Mouse (Mus musculus) right cerebral cortex, postnatal 4 days (tissue): Measurements from ENCODE around the gene Gbx2.

Source experiments
- DNase-seq: peaks from one replicate; pipeline ENCODE4 v3.0.0-alpha.2; 2022

Gene Gbx2

DNA sequence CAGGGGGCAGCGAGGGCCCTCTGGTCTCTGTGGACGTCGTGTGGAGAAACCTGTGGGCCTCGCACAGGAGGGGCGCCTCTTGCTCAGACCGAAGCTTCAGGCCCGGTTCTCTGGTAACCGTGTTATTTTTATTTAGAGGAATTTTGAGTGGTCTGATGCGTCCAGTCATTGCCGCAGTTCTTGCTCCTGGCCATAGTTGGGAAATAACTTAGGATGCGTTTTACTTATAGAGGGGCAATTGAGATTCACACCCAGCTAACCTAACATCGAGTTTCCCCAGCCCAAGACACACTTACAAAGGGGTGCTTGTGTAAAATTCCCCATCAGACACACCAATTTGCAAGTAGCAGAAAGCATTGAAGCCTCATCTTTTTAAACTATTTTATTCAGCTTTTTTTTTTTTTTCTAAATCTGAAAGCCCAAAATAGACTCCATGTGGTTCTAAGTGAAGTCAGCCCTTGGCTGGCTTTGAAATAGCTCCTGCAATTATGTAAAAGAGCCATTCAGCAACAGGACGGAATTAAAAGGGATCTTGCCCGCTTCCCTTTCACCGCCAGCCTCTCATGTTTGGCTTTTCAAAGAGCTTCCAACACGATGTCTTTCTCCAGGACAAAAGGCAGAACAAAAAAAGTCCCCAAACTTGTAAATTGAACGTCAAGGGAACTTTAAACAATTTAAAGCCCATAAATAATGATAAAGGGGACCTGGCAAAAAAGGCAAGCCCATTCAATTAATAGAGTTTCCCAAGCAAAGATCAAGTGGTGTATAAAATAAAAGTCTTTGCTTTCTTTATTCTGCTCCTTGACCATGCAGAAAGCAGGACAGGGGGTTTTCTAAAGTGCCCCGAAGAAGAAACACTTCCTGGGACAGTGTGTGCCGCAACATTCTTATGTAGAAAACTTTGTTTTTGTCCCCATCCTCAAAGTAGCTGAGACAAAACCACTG lies 3.6 kb upstream of the Gbx2 start:
- DNase-seq, result no peak

DNA sequence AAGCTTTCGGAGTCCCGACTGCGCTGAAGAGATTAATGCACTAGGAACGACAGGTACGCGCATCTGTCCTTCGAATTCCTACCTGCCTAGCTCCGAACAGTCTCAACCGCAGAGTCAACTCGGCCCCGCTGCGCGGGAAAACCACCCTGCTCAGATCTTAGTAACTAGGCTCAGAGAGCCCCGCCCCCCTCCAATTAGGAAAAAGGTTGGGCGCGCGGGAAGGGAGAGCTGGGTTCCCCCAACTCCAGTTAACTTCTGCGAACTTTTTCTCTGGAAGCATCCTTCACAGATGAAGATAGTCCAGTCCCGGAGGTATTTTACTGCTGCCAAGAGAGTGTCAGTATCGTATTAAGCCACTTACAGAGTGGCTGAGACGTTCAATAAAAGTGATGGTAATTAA lies 2.8 kb upstream of the Gbx2 start:
- no peak for DNase-seq

DNA sequence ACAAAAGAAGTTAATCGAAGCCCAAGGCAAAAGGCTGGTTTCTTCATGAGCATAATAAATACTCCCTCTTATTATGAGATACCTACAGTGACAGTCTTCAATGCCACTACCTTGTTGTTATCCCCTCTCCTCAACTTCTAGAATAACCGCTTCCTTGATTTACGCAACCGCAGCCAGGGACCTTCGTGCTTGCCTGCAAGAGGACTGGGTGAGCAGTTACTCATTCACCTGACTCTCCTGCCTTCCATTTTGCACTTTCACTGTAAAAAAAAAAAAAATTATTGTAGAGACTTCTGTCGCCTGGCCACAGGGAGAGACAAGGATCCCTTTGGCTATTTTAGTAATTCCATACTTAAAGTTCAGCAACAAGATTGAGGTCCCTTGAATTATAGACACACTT lies 2.0 kb upstream of the Gbx2 start:
- DNase-seq, result no peak

DNA sequence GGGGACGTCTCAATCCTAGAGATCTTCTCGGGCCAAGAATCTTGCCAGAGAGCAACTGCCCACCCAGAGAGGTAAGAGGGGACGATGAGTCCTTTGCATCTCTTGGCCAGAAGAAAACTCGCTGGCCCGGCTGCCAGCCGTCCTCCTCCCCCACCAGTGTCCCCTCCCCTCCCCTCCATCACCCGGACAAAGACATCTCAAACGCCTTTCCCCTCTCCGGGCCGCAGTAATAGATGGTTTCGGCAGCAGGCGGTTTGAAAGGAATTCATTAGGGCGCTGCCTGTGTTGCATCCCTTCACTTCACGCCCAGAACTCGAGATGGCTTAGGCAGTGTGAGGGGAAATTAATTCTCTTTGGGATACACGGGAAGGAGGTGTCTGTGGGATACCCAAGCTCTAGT lies 1.6 kb upstream of the Gbx2 start:
- DNase-seq, result no peak

DNA sequence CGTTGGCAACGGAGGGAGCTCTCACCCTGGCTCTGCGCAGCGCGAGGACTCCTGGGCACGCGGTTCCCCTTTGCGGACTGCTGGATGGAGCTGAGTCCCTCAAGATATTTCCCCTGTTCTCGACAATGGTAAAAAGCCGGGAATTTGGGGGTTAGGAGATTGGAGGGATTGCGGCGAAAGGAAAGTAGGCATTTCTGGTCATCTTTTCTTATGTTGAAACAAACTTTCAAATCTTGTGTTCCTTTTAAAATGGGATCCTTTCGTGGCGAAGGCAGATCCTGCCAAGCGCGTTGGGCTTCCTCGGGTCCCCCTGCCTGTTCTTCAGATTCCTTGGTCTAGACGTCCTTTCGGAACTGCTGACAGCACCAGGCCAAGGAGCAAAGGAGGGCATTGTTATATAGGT lies 1.0 kb upstream of the Gbx2 start:
- DNase-seq, result no peak

DNA sequence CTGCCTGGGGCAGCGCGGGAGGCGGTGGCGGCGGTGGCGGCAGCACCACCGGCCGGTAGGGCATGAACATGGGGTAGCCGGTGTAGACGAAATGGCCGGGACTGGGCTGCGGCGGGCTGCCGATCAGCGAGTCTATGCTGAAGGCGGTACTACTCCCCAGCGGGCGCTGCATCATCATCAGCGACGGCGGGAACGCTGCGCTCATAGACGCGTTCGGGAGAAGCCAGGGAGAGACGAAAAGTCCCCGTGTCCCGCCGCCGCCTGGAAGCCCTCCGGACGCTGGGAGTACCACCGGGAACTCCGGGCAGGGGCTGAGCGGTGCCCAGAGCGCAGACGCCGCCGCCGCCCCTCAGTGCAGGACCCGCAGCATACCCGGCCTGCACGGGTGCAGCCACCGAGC lies 428 bp downstream of the Gbx2 start:
- DNase-seq, result no peak

DNA sequence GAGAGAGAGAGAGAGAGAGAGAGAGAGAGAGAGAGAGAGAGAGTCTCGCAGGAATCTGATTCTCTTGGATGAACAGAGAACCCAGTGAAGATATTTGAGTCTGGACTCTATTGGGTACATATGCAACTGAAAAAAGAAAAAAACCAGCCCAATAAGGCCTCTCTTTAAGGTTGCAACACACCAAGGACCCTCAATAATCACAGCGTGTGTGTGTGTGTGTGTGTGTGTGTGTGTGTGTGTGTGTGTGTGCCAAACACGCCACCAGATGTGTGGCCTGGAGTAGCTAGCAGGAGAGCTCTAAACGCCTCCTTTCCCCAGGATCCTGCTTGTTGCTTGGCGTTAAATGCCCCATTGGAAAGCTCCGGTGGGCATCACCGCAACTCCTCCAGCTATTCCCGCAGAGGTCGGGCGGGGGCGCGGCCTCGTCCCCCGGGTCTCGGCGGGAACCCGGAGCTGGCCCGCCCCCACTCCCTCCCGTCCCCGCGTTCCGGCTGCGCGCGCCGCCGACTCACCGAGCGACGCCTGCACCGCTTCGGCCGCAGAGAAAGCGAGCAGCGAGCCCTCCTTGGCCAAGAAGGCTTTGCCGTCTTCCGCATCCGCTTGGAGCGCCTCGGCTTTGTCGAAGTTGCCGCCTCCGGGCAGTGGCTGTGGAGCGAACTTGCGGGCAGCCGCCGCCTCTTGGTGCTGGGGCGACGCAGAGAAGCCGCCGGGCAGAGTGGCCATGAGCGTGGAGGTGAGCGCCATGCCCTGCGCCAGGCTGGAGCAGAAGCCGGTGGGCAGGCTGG lies 1.1 kb downstream of the Gbx2 start:
- no peak for DNase-seq

DNA sequence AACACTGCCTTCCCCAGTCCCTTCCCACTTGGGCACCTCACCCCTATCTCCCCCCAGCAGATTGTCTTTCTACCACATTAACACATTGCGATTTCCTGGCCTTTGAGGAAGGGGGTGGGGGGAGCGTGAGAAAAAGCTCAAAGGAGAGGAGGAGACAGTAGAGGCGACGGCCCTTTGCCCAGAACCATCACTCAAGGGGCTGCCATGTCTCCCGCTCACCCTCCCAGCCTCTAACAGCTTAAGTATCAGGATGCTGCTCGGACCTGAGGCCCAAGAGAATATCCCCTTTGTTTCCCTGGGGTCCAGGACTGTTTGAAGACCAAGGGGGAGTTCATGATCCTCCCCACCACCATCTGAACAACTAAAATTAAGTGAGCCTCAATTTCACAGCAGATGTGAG lies 1.8 kb downstream of the Gbx2 start:
- no peak for DNase-seq

DNA sequence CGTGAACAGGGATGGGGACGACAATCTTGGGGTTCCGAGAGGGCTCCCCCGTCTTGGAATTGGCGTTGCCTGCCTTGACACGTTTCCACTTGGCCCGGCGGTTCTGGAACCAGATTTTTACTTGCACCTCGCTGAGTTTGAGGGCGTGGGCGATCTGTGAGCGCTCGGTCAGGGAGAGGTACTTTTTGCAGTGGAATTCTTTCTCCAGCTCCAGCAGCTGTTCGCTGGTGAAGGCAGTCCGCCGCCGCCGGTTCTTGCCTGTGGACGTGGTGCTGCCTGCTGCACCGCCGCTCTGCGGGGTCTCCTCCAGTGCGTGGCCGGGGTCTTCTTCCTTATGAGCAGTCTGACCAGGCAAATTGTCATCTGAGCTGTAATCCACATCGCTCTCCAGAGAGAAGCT lies 2.3 kb downstream of the Gbx2 start:
- no peak for DNase-seq

DNA sequence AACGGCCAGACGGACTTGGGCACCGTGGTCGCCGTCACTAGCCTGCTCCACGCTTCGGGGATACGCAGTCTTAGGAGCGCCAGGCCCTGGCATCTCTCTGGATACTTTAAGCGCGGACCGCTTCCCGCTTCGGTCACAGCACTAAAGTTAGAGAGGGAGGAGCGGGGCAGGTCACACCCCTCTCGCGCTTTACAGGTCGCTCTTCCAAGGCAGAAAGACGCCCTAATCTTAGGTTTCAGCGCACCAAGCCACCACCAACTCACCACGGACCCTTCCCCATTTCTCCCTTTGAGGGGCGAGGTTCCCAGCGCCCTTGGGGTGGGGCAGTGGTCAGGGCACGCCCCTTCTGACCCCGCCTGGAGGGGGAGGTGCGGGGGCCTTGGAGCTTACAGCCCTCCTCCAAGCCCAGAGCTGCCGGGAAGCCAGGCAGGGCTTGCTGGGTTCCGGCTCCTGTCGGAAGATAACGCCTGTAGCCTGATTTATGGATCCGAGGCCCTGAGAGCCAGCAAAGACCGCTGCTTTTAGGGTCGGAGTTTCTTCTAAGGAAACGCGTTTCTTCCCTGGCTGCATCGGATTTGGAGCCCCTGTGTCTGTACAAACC lies 3.8 kb downstream of the Gbx2 start:
- DNase-seq, result no peak

DNA sequence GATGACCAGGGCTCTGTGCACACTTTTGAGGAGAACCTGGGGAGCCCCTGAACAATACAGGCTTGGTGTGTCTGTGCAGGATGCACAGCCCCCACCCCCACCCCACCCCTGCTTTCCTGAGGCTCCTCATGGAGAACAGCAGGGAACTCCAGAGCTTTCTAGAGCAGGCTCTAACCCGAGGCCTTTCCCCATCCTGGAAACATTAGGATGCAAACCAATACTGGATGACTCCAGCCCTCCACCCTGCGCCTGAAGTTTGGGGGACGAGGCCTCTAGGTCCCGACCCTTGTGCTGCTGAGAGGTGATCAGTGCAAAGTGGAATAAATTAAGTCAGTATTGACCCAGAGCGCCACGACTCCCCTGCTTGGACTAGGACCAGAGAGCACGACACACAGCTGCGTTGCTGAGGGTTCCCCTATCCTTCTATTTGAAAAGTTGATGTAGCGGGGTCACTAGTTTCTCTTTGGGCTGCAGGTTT lies 4.4 kb downstream of the Gbx2 start:
- no peak for DNase-seq

DNA sequence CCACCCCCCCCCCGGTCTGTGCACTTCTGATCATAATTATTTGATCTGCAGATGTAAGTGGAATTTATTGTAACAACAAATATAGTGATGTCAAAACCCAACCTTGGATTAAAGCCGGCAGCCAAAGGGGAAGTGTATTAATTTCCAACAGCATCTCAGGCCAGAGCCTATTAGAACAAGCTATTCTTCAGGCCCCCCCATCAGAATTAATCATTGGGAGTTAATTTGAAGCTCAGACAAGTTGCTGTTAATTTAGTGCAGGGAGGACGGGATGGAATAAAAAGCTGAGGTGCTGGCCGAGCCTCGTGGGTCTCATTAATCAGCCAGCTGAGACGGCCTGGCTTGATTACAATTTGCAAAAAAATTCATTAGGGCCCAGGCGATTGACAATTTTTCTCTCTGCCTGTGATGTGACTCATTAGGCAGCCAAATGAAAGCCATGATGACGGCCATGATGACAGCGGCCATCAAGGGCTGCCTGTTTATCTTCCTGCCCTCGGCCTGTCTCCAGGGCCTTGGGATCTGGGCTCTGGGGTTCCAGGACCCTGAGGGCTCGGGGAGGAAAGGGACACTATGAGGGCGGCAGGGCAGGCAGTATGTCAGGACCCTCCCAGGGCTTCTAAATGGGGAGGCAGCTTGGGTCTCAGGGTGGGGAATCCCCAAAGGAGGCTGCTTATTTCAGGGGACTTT lies 5.3 kb downstream of the Gbx2 start:
- DNase-seq, result no peak

DNA sequence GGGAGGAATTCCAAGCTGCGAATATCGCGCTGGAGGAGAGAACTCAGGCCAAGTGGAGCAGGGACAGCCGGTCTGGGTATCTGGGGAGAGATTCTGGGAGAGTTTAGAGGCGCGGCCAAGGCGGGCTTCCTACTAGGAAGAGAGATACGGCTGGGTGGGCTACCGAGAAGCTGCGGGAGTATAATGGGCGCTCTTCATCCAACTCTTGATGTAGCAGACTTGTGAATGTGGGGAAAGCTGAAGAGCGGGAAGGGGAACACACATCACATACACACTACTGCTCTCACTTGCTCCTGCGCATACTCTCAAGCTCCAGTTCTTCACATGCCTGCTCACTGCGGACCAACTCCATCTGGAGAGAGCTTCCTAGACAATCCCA lies 7.3 kb downstream of the Gbx2 start:
- DNase-seq, result no peak

DNA sequence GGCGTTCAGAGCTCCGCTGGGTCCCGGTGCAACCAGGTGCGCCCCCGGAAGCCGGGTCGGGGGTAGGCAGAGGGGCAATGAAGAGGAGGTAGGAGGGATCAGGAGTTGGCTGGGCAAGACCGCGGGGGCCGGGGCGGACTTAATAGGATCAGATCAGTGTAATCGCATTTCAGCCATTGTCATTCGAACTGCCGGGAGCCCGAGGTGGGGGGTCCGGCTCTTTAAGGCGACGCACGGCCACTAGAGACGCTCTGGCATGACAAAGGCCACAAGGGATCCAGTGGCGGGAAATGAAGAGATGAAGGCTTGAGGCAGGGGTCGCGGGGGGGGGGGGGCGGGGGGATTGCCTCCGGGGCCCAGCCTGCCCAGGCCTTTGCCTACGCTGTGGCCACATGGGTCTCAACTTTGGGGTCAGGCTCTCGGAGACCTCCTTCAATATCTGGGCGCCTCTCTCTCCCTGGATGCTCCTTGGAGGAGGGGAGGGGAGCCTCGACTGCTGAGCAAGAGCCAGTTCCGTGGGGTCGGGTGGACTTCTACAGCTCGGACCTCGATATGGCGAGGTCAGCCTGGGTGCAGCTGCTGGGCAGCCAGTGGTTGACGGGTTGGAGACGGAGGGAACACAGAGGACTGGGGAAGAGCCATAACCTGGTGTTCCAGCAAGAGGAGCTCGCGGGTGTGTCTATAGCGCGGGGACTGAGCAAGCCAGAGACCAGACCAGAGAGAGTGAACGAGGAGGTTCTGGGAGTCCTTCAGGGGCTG lies 7.9 kb downstream of the Gbx2 start:
- DNase-seq, result no peak

DNA sequence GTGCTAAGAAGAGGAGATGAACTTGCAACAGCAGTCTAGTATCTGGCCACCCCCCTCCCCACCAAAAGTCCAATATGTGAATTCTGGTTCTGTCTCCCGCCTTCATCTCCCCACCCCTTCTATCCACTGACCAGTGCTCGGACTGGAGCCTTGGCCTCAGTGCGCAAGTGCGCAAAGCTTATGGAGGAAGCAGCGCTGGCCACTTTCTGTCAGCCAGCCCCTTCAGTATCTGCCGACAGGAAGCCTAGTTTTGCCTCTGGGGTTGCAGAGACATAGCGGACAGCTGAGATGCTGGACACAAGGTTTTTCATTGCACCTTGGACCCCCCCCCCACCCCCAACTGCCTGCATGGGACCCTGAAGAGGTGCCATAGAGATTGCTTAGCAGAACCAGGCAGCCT lies 8.7 kb downstream of the Gbx2 start:
- DNase-seq, result no peak

DNA sequence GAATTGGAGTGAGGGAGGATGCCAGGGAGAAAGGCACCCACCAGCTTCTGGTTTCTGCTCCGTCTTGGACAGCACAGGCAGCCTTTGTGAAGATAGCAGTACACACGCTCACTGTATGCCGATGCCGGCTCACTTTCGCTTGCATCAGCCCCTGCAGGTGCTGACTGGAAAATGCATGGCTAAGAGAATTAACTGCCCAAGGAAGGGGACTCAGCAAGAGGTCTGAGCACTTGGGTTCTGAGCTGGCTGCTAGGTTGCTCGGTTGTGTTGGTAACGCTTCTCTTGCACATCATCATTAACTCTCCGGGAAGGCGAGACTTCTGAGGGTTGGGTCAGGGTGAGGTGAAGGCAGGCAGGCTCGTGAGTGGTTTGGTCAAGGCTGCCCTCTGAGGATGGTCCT lies 9.2 kb downstream of the Gbx2 start:
- DNase-seq, result no peak

DNA sequence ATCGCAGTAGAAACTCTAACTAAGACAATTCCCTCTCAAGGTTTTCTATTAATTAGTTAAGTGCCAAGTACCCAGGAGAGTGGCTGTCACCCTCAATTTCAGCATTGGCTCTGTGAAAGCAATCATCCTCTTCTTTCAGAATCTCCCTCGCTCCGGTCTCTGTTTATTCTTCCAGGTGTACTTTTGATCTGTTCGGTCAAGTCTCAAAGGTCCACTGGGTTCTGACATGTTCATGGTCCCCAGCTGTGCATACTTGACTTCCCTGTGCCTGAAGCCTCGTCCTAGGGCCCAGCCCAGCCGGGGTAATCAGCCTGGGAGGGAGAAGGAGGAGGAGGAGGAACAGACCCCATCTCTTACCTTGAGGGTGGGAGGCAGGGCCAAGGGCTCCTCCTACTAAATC lies 11.8 kb downstream of the Gbx2 start:
- no peak for DNase-seq

DNA sequence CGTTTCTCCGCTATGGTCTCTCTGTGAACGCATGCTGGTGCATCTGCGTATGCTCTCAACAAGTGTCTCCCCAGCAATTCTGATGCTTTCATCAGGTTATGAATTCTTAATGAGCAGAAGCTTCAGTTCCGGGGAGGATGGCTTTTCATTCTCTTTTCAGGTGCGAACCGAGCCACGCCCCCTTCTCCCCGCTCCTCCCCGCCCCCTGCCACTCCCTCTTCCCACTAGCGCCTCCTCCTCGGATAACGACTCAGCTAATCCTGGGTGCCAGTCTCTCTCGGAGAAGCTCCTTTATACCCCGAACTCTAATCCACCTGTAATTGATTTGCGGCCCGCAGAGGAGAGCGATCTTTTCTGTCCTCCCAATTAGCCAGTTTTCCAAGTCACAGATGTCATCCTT lies 12.9 kb downstream of the Gbx2 start:
- DNase-seq, result no peak

DNA sequence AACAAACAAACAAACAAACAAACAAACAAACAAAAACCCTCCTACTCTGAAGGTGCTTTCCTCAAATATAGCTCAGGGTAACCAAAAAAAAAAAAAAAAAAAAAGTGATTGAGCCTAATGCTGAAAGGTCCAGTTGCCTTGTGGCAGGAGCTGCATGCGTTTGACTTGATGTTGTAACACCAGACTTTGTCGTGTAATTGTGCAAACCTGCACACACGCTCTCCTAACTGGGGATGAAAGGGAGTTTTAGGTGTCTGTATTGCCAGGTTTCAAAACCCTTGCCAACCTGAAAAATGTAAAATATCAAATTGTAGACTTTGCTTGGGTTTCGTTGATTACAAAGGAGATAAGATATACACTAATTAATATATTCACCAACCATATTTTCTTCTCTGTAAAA lies 17.4 kb downstream of the Gbx2 start:
- no peak for DNase-seq

DNA sequence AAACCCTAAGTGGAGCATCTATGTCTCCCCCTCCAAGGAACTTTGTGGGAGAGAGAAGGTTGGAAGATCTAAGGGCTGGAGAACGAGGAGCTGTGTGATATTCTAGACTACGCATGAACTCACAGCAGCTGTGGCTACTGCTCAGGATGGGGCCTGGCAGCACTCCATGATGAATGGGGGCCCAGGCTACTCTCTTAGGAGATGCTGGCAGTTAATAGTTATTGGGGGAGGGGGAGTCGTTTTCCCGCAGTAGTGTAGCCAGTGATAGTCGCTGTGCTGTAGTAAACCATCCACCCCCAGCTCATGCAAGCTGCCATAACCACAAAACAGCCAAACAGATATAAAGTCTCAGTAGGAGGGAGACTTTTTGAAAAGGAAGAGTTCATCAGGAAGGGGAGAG lies 18.6 kb downstream of the Gbx2 start:
- DNase-seq, result no peak

DNA sequence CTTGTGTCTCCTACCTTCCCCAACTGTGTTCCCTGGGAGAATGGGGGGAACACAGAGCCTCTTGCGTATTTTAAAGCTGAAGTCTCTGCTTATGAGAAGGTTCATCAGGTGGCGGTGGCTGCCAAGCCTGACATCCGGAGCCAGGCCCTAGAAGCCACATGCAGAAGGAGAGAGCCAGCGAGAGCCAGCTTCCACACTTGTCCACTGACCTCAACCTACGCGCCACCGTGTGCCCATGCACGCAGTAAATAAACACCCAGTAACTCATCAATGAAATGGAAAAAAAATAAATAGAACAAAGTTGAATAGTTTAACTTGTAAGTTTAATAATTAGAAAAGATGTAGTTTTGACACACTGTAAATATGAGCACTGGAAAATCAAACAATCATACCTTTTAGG lies 21.2 kb downstream of the Gbx2 start:
- DNase-seq, result no peak

DNA sequence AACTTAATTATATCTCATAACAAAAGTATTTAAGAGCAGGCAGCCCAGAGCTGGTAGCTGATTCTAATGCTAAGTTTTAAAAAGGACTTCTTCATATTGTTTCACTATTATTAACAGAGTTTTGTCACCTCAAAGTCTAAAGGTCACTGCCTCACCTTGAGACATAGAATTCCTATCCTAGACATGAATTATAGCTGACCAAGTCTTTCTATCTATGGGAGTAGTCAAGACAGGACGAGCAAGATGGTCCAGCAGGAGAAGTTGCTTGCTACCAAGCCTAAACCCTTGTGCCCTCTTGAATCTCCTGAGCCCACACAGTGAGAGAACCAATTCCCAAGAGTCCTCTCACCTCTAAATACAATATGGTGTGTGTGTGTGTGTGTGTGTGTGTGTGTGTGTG lies 28.3 kb downstream of the Gbx2 start:
- no peak for DNase-seq
